Mouse (Mus musculus): Measurements from ENCODE around the gene Tcerg1l. TPM values are rescaled to one million over a fixed set of nuclear protein-coding genes. Genes with fewer than 3 reads are reported as not detected.

Tcerg1l gene
- total RNA-seq, 2 experiments from 2014 or later: not detected

DNA sequence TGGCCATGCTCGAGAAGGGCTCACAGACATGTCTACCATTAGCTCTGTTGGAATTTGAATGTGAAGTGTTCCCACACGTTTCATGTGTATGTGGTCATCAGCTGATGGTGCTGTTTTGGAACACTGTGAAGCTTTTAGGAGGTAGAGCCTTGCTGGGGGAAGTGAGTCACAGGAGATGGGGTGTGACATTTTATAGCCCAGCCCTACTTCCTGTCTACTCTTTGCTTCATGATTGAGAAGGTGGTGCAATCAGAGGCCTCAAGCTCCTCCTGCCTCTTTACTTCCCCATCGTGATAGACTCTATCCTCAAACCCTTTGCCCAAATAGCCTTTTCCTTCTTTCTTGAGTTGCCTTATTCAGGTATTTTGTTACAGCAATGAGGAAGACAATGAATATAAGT lies 173.3 kb downstream of the Tcerg1l start:
- no peak for DNase-seq (ENCODE audit: low spot score)

- DNase-seq (ENCODE audit: low spot score): no peak
Observed at GRCm38 (mm10) chr7:138222951-138223350, 174.6 kb downstream of the Tcerg1l start.

GRCm38 (mm10) chr7:138217556-138218098 lies 179.9 kb downstream of the Tcerg1l start:
- DNase-seq (ENCODE audit: low spot score): no peak

DNA sequence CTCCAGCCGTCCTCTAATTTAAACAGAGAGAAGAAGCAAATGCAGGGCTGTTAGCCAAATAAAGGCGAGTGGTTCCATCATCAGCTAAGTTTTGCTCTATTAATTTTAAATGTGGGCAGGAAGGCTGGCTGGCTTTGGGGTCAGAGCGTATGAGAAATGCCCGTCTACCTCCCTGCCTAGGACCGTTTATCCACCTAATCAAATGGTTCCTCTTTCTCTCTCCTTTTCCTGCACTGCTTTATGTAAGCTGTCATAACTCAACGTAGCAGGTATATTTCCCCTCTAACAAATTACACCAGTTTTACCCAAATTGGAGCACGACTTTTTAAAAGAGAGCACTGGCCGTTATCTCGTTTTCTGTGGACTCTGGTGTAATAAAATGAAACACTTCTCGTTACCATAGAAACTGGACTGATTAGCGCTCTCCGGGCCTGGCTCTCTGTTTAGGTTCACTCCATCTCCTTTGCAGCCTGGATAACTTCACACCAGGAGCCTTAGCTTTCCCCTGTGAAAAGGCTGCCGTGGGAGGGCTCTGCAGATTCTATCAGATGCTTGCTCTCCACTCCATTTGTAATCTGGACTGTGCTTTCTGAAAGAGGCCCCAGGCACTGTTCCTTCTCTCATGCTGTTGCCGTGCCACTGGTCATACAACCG lies 182.2 kb downstream of the Tcerg1l start:
- no peak for DNase-seq (ENCODE audit: low spot score)

- no peak for DNase-seq (ENCODE audit: low spot score)
Observed at GRCm38 (mm10) chr7:138214710-138215109, 182.8 kb downstream of the Tcerg1l start.

DNA sequence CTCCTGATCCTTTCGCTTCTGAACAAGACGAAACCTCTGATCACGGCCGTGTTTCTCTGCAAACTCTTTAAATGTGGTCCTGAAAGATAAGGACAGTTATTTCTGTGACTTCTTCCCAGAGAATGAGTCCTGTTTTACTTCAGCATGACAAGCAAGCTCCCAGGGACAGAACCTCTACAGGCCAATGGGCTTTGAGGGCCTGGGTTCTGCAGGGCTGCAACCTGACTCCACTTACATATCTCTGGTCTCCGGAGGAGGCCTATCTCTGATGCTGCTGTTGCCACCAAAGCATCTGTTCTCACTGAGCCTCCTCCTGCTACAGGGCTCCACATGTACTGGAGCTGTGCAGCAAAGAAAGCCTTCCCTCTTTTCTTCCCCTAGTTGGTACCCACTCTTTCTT lies 187.8 kb downstream of the Tcerg1l start:
- DNase-seq (ENCODE audit: low spot score): no peak

- DNase-seq (ENCODE audit: low spot score): no peak
Observed at GRCm38 (mm10) chr7:138205124-138205523, 192.4 kb downstream of the Tcerg1l start.

DNA sequence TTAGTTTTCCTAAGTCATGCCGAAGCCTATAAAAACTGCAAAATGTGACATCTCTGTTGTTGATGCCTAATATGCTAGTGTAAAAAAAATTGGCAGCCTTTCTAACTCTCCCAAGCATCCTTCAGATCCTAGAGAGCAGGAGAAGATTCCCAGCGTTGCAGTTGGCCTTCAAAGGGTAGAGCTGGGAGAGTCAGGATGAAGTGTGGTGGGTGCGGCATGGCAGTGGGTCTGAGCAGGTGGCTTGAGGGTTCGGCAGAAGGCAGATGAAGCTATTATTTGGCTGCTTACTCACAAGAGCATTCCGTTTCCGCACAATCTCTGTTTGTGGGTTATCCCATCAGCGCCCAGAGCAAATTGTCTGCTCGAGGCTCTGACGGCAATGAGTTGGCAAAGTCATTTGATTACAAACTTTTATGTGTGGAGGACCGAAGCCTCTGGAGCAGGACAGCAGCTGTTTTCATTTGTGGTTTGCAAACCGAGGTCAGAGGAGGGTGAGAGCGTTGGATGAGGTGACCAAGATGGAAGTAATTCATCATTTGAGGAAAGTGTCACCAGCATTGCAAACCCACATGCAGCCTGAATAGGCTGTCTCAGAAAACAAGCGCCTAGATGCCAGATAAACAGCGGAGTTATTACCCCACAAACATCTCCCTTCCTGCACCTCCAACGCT lies 195.2 kb downstream of the Tcerg1l start:
- no peak for DNase-seq (ENCODE audit: low spot score)

GRCm38 (mm10) chr7:138199333-138200058 lies 198.0 kb downstream of the Tcerg1l start:
- no peak for DNase-seq (ENCODE audit: low spot score)

DNA sequence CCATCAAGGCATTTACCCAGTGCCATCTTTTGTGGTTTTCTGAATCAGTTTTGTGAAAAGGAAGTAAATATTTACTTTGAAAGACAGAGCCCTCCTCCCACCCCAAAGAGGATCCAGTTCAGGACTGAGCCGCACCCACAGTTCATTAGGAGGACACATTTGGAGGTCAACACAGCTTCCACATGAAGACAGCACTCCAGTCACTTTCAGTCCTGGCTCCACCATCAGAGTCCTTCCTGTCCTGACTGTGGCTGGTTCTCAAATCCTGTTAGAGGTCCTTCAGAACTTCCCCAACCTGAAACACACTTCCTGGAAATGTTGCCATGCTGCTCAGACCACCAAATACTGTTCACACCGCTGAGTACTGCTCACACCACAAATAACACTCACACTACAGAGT lies 201.4 kb downstream of the Tcerg1l start:
- DNase-seq (ENCODE audit: low spot score): no peak

- DNase-seq (ENCODE audit: low spot score): no peak
Observed at GRCm38 (mm10) chr7:138184197-138184596, 213.3 kb downstream of the Tcerg1l start.

- DNase-seq (ENCODE audit: low spot score): no peak
Observed at GRCm38 (mm10) chr7:138182216-138182615, 215.3 kb downstream of the Tcerg1l start.

DNA sequence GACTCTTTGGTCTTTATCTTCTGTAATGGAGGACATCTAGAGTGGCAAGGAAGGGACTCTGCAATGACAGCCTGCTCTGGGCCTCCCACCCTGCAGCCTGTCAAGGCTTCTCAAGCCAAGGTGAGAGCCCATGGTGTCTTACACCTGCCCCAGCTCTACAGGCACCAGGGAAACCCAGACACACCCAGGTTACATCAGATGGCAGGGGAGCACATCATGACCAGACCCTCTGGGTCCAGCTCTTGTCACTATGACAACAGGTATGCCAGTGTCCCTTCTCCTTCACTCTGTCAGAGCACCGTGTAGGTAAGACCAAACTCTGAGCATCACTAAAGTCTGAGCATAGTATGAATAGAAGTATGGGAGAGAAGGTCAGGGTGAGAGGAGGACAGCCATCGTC lies 218.9 kb downstream of the Tcerg1l start:
- no peak for DNase-seq (ENCODE audit: low spot score)

DNA sequence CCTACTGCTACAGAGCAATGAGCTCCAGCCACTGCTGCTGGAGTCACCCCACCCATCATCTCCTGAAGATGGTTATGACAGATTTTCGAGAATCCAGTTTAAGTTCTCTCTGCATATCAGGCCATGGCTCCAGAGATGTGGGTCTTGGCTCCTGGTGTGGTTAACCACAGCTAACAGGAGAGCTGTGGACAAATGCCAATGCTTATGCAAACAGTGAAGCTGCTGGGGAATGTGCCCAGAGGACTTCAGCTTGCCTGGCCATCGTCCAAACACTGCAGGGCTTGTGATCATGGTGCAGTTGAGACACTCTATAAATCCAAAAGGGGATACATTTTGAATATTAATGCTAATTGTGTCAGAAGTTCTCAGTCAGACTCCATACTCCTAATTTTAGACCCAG lies 221.5 kb downstream of the Tcerg1l start:
- peak; percentile 1 for DNase-seq (ENCODE audit: low spot score)

- no peak for DNase-seq (ENCODE audit: low spot score)
Observed at GRCm38 (mm10) chr7:138170389-138170788, 227.1 kb downstream of the Tcerg1l start.

Data from gastrocnemius, adult 18-20 months (tissue).